Mouse (Mus musculus) forebrain, embryonic 13.5 days (tissue): Measurements from ENCODE around the gene Fam13c. TPM values are rescaled to one million over a fixed set of nuclear protein-coding genes. Genes with fewer than 3 reads are reported as not detected.
"Not testable (repeated sequence)": the region's sequence is repeated elsewhere in the genome, so short reads cannot be mapped to it uniquely, and the experiment has no call there.

Source experiments
- ATAC-seq: fragments of 200-750 bp; cut with Nextera tagmentation; 2 replicates; pipeline ENCODE4 v1.8.0; 2017
- H3K27ac ChIP-seq: fragments of 300-500 bp; sonication (generic); 2 replicates; pipeline ENCODE4 v1.5.1; 2015; ENCODE audit warnings: inconsistent platforms, mild to moderate bottlenecking, moderate library complexity
- H3K27me3 ChIP-seq: fragments of 300-500 bp; sonication (generic); 2 replicates; pipeline ENCODE4 v1.6.1; 2015; ENCODE audit warnings: mild to moderate bottlenecking, inconsistent platforms
- H3K36me3 ChIP-seq: fragments of 300-500 bp; sonication (generic); 2 replicates; pipeline ENCODE4 v1.6.1; 2015; ENCODE audit warnings: mild to moderate bottlenecking, inconsistent platforms; ENCODE audit not compliant: poor library complexity, severe bottlenecking
- H3K4me1 ChIP-seq: fragments of 300-500 bp; sonication (generic); 2 replicates; pipeline ENCODE4 v1.6.1; 2015; ENCODE audit warnings: inconsistent platforms
- H3K4me2 ChIP-seq: fragments of 300-500 bp; sonication (generic); 2 replicates; pipeline ENCODE4 v1.6.1; 2015; ENCODE audit warnings: inconsistent platforms, mild to moderate bottlenecking, moderate library complexity
- H3K4me3 ChIP-seq: fragments of 300-500 bp; sonication (generic); 2 replicates; pipeline ENCODE4 v1.5.1; 2015; ENCODE audit warnings: mild to moderate bottlenecking, inconsistent platforms
- H3K9ac ChIP-seq: fragments of 300-500 bp; sonication (generic); 2 replicates; pipeline ENCODE4 v1.6.1; 2015; ENCODE audit warnings: mild to moderate bottlenecking, inconsistent platforms
- H3K9me3 ChIP-seq: fragments of 300-500 bp; sonication (generic); replicated peaks from 2 replicates; pipeline ENCODE4 v1.6.1; 2016; ENCODE audit warnings: inconsistent platforms
- WGBS: fragments of 180-500 bp; shearing (Covaris S2); methylation state at CpG from one replicate; pipeline ENCODE4 v1.1.7; 2015; 5-methylcytosine and 5-hydroxymethylcytosine counted together
- polyA plus RNA-seq: library from polyadenylated mRNA; unstranded; fragments of >200 nt; fragmentation: Nextera tagmentation; extraction: Ambion mirVana; gene quantifications from 2 replicates; pipeline ENCODE4 v1.2.1, GENCODE M21; 2015

Fam13c gene
- polyA plus RNA-seq, 1 experiment from 2014 or later = 20.2 TPM

DNA sequence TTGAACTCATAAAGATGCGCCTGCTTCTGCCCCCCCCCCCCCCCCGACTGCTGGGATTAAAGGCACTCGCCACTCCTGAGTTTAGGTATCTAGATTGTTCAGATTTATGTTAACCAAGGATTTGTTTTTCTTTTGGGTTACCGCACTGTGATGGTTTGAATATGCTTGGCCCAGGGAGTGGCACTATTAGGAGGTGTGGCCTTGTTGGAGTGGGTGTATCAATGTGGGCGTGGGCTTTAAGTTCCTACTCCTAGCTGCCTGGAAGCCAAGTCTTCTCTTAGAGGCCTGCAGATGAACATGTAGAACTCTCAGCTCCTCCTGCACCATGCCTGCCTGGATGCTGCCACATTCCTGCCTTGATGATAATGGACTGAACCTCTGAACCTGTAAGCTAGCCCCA, 6.5 kb upstream of the Fam13c start:
- not testable (repeated sequence) for H3K4me1 ChIP-seq, H3K27ac ChIP-seq, H3K4me3 ChIP-seq, H3K9me3 ChIP-seq, H3K4me2 ChIP-seq, ATAC-seq, H3K27me3 ChIP-seq, H3K9ac ChIP-seq, H3K36me3 ChIP-seq
- WGBS = 90% methylated on average over 5 of the region's 5 CpGs

DNA sequence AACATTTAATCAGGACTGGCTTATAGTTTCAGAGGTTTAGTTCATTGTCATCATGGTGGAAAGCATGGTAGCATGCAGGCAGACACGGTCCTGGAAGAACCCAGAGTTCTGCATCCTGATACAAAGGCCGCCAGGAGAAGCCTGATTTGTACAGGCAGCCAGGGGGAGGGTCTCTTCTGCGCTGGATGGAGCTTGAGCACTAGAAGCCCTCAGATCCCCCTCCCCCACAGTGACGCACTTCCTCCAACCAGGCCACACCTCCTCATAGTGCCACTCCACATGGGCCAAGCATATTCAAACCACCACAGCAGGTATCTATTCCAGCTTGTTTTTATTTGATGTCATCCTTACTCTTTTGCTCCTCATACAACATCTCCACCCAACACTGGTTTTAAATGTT, 3.6 kb upstream of the Fam13c start:
- Histone ChIP-seq H3K27me3 (no peaks in the 10 kb centered on the region), H3K36me3 (no peaks in the 10 kb centered on the region), H3K4me2 (no peak overlapping the region), H3K4me1 (peaks cover 15% of the 10 kb centered on the region), H3K9ac (no peak overlapping the region), H3K9me3 (no peaks in the 10 kb centered on the region), H3K27ac (no peak overlapping the region), H3K4me3 (no peak overlapping the region)
- WGBS = 95% methylated on average over 4 of the region's 4 CpGs
- no peak for ATAC-seq

GRCm38 (mm10) chr10:70437289-70437688, 3.0 kb upstream of the Fam13c start:
- H3K36me3 ChIP-seq = no peaks in the 10 kb centered on the region
- no peak overlapping the region for H3K4me3 ChIP-seq
- 88% methylated on average over 5 of the region's 5 CpGs for WGBS
- H3K9me3 ChIP-seq = no peaks in the 10 kb centered on the region
- ATAC-seq = no peak
- peaks cover 21% of the 10 kb centered on the region for H3K4me1 ChIP-seq
- H3K27ac ChIP-seq = no peak overlapping the region
- H3K4me2 ChIP-seq = no peak overlapping the region
- no peaks in the 10 kb centered on the region for H3K27me3 ChIP-seq
- no peak overlapping the region for H3K9ac ChIP-seq

DNA sequence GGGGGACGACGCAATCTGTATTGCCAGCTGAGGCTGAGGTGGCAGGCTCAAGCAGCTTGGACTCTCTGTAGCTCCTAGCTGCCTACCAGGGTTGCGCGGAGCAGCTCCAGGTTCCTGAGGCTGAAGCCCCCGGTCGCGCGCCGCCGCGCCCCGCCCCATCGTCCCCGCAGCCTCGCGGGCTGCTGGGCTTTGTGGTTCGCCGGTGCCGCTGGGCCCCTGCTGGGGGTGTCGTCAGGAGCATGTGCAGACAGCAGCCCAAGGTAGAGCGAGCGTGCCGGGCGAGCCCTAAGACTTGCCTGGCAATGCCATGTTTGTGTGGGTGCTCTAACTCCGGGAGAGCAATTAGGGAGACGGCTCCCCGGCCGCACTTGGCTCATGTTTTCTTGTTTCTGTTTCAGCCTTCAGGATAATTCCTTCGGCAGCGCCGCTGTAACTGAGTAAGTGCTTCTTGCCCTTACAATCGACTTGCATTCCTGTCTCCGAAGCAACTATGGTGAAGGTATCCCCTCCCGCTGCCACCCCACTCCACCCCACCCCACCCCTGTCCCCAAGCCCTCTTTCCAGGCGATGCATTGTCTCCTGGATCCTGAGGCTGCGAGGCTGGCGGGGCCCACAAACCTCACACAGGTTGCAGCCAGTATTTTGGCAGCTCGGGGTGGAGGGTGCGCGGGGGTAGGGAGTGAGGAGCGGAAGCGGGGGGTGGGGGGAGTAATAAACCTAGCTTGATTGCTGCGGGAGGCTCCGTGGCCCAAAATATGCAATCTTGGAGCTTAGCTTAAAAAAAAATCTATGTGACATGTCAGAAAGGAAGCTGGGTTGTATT, 569 bp downstream of the Fam13c start:
- H3K4me1 ChIP-seq = peaks cover 30% of the 10 kb centered on the region
- H3K9me3 ChIP-seq = no peaks in the 10 kb centered on the region
- no peaks in the 10 kb centered on the region for H3K27me3 ChIP-seq
- H3K4me3 ChIP-seq = peak overlapping the region; percentile 68
- H3K4me2 ChIP-seq = peak overlapping the region; percentile 65
- no peaks in the 10 kb centered on the region for H3K36me3 ChIP-seq
- H3K9ac ChIP-seq = peak overlapping the region; percentile 84
- peak overlapping the region; percentile 92 for H3K27ac ChIP-seq
- WGBS = 1% methylated on average over 44 of the region's 44 CpGs
- ATAC-seq = peak; percentile 94

GRCm38 (mm10) chr10:70442156-70442555, 1.9 kb downstream of the Fam13c start:
- Histone ChIP-seq H3K27ac (no peak overlapping the region), H3K9ac (peak overlapping the region; percentile 84), H3K4me2 (peak overlapping the region; percentile 65), H3K4me3 (peak overlapping the region; percentile 68), H3K27me3 (no peaks in the 10 kb centered on the region), H3K9me3 (no peaks in the 10 kb centered on the region), H3K4me1 (peaks cover 30% of the 10 kb centered on the region), H3K36me3 (no peaks in the 10 kb centered on the region)
- WGBS = 94% methylated on average over 2 of the region's 2 CpGs
- no peak for ATAC-seq

DNA sequence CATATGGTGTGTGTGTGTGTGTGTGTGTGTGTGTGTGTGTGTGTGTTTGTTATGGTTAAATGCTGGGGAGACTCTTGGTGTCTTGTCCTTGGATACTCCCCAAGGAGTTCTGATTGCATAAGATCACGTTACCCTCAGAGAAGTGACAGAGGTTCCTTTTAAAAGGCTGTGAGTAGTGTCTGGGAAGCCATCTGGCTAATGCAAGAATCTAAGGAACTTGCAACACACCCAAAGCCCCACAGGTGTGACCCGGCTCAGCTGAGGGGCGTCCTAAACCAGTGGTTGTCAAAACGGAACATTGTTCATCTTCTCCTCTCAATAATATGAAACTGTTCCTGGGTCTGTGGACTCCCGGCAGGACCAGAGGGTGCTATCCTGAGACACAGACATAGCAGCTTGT, 2.3 kb downstream of the Fam13c start:
- Histone ChIP-seq H3K27me3 (no peaks in the 10 kb centered on the region), H3K9ac (0 out of 2 replicates have a peak overlapping the region, but pooled peaks have one; percentile 84), H3K27ac (no peak overlapping the region), H3K4me3 (no peak overlapping the region), H3K9me3 (no peaks in the 10 kb centered on the region), H3K4me2 (peak overlapping the region; percentile 65), H3K4me1 (peaks cover 30% of the 10 kb centered on the region), H3K36me3 (no peaks in the 10 kb centered on the region)
- WGBS = 80% methylated on average over 5 of the region's 5 CpGs
- ATAC-seq = no peak

- Histone ChIP-seq H3K27ac (no peak overlapping the region), H3K4me3 (no peak overlapping the region), H3K36me3 (peaks cover 32% of the 10 kb centered on the region), H3K9me3 (no peaks in the 10 kb centered on the region), H3K4me2 (no peak overlapping the region), H3K9ac (no peak overlapping the region), H3K27me3 (no peaks in the 10 kb centered on the region), H3K4me1 (peaks cover 5% of the 10 kb centered on the region; the same call in 1 of the 2 replicates)
- ATAC-seq = no peak
- 61% methylated on average over 4 of the region's 4 CpGs for WGBS
Observed at GRCm38 (mm10) chr10:70447787-70448186, 7.5 kb downstream of the Fam13c start.

DNA sequence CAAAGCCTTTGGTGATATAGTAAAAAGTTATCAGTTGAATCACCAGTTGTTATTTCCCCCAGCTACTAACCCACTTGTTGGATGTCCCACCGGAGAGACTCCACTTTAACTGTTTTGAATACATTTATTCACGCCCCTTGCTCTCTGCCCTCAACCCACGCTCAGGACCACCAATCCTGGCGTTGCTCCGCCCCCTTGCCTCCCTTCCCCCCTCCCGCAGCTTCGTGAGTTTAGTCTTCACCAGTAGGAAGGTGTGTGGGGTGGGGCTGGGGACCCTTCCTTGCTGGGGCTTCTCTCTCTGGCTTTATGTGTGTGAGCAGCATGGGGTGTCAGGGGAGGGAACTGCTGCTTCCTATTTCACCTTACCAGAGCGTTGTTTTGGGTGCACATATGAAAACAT, 8.9 kb downstream of the Fam13c start:
- ATAC-seq = no peak
- peaks cover 40% of the 10 kb centered on the region for H3K36me3 ChIP-seq
- no peak overlapping the region for H3K9ac ChIP-seq
- H3K27me3 ChIP-seq = no peaks in the 10 kb centered on the region
- H3K4me1 ChIP-seq = no peaks in the 10 kb centered on the region
- H3K9me3 ChIP-seq = no peaks in the 10 kb centered on the region
- H3K27ac ChIP-seq = no peak overlapping the region
- H3K4me2 ChIP-seq = no peak overlapping the region
- 56% methylated on average over 8 of the region's 8 CpGs for WGBS
- no peak overlapping the region for H3K4me3 ChIP-seq

DNA sequence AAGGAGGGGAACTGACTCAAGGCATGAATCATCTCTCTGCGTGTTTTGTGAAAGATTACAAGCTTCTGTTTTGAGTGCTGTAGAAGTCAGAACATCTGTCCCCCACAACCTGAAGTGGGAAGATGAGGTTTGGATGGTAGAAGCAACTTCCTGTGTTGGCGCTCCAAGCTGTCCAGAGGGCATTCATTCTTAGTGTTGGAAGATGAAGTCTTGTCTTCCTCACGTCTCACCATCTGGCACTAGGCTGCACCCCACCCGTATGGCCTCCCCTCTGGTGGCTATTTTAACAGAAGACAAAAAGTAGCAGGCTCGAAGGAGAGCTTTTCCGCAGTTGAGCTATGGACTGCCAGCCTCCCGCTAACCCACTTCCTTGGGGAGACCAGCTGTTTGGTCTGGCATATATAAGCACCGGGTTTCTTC, 15.6 kb downstream of the Fam13c start:
- Histone ChIP-seq H3K27me3 (no peaks in the 10 kb centered on the region), H3K4me1 (peaks cover 9% of the 10 kb centered on the region; the same call in 1 of the 2 replicates), H3K27ac (no peak overlapping the region), H3K4me3 (no peak overlapping the region), H3K36me3 (peaks cover 54% of the 10 kb centered on the region), H3K9me3 (no peaks in the 10 kb centered on the region), H3K9ac (no peak overlapping the region), H3K4me2 (no peak overlapping the region)
- ATAC-seq = no peak
- WGBS = 95% methylated on average over 8 of the region's 8 CpGs

GRCm38 (mm10) chr10:70458574-70459263, 18.4 kb downstream of the Fam13c start:
- Histone ChIP-seq H3K27me3 (no peaks in the 10 kb centered on the region), H3K9me3 (no peaks in the 10 kb centered on the region), H3K9ac (no peak overlapping the region), H3K4me1 (peaks cover 9% of the 10 kb centered on the region; the same call in 1 of the 2 replicates), H3K27ac (peak overlapping the region; percentile 41; the same call in 1 of the 2 replicates), H3K4me3 (no peak overlapping the region), H3K36me3 (peaks cover 54% of the 10 kb centered on the region), H3K4me2 (0 out of 2 replicates have a peak overlapping the region, but pooled peaks have one; percentile 1)
- peak; percentile 99 for ATAC-seq
- 41% methylated on average over 11 of the region's 11 CpGs for WGBS

DNA sequence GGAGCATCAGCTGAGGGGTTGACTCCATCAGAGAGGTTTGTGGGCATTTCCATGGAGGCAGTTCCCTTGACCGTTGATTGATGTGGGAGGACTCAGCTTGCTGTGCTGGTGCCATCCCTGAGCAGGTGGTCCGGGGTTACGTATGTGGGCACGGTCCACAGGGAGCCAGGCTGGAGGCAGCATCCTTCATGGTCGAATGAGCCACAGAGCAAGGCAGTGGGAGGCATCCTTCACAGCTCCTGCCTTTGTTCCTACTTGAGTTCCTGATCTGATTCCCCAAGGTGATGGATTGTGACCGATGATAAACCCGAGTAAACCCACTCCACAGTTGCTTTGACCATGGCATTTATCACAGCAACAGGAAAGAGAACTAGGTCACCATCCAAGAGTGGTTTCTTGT, 25.4 kb downstream of the Fam13c start:
- H3K27ac ChIP-seq = no peak overlapping the region
- 81% methylated on average over 7 of the region's 7 CpGs for WGBS
- H3K9ac ChIP-seq = no peak overlapping the region
- ATAC-seq = no peak
- H3K9me3 ChIP-seq = no peaks in the 10 kb centered on the region
- no peaks in the 10 kb centered on the region for H3K4me1 ChIP-seq
- no peaks in the 10 kb centered on the region for H3K27me3 ChIP-seq
- no peak overlapping the region for H3K4me2 ChIP-seq
- H3K4me3 ChIP-seq = no peak overlapping the region
- peaks cover 48% of the 10 kb centered on the region for H3K36me3 ChIP-seq

- no peak overlapping the region for H3K4me2 ChIP-seq
- 93% methylated on average over 1 of the region's 1 CpGs for WGBS
- H3K27me3 ChIP-seq = no peaks in the 10 kb centered on the region
- no peak overlapping the region for H3K9ac ChIP-seq
- no peak overlapping the region for H3K27ac ChIP-seq
- no peak overlapping the region for H3K4me3 ChIP-seq
- H3K36me3 ChIP-seq = peaks cover 37% of the 10 kb centered on the region
- no peaks in the 10 kb centered on the region for H3K4me1 ChIP-seq
- H3K9me3 ChIP-seq = peaks cover 5% of the 10 kb centered on the region
- ATAC-seq = no peak
Observed at GRCm38 (mm10) chr10:70470836-70471235, 30.6 kb downstream of the Fam13c start.
